ENCODE assay signal across 9 mouse cellular contexts in genomic region chr9:34557846-34558245, GRCm38 (mm10).
DNase-seq lines count a peak whose midpoint lies in the region; ATAC-seq lines count a peak whose summit lies in the region.
"Had no signal": no experiment of that assay in that cellular context is flagged by ENCODE, and none has a peak within 500 bp of the region (broad histone marks: within the 10 kb centered on the region; RNA-seq: fewer than 3 reads in every experiment).

No protein-coding gene starts in this region.

- H3K36me3 ChIP-seq in midbrain, embryonic 10.5 days: no peaks in the 10 kb centered on the region
- H3K36me3 ChIP-seq: stomach, embryonic 15.5 days had no signal

- H3K27me3 ChIP-seq in midbrain, embryonic 10.5 days (ENCODE audit: low read depth, poor library complexity, severe bottlenecking): peaks cover 36% of the 10 kb centered on the region
- H3K27me3 ChIP-seq: stomach, embryonic 15.5 days had no signal

- ATAC-seq in granulocyte monocyte progenitor cell, adult 5-6 weeks (replicated peaks; ENCODE audit: poor library complexity, severe bottlenecking): no peak
- ATAC-seq: liver, postnatal 0 days had no signal

- peak; percentile 18 for DNase-seq in NIH3T3 (ENCODE audit: low read depth)
- peak; percentile 47 for DNase-seq in cerebellum, adult 9-11 months
- peak; percentile 52 for DNase-seq in forelimb bud, embryonic 11.5 days (ENCODE audit: low read depth, low spot score)
- DNase-seq in midbrain, embryonic 10.5 days (ENCODE audit: low spot score): peak; percentile 53
- no peak for DNase-seq in adrenal gland, adult 2 months
- no peak for DNase-seq in adrenal gland, postnatal 14 days
- DNase-seq: liver, postnatal 0 days had no signal

- peaks cover 46% of the 10 kb centered on the region for H3K4me1 ChIP-seq in midbrain, embryonic 10.5 days
- H3K4me1 ChIP-seq: stomach, embryonic 15.5 days had no signal

- H3K4me3 ChIP-seq in midbrain, embryonic 10.5 days: 0 out of 2 replicates have a peak overlapping the region, but pooled peaks have one; percentile 8
- H3K4me3 ChIP-seq: stomach, embryonic 15.5 days had no signal

- peak overlapping the region; percentile 73 for H3K27ac ChIP-seq in midbrain, embryonic 10.5 days (replicated peaks)
- H3K27ac ChIP-seq: stomach, embryonic 15.5 days had no signal

- WGBS in midbrain, embryonic 10.5 days: 38% methylated on average over 5 of the region's 5 CpGs

- no peaks in the 10 kb centered on the region for H3K9me3 ChIP-seq in midbrain, embryonic 10.5 days (replicated peaks)
- H3K9me3 ChIP-seq: stomach, embryonic 15.5 days had no signal

Comparison
In these comparisons a context has a peak if more than half of its experiments do, and no peak if none do; other contexts are left out.
1. DNase-seq: peak in NIH3T3 (single experiment), cerebellum, adult 9-11 months (single experiment), forelimb bud, embryonic 11.5 days (single experiment) and midbrain, embryonic 10.5 days (single experiment); none in adrenal gland, adult 2 months (single experiment) and adrenal gland, postnatal 14 days (single experiment).